Mouse (Mus musculus) small intestine, adult 2 months (tissue): ENCODE results near the gene Afap1.

Source experiments
- CTCF ChIP-seq: fragments of 200-500 bp; IDR thresholded peaks from 2 replicates; pipeline ENCODE4 v1.5.1; 2012; ENCODE audit warnings: low read depth, mild to moderate bottlenecking, control low read depth, inconsistent platforms, low read length, moderate library complexity, mixed read lengths; ENCODE audit not compliant: insufficient replicate concordance, insufficient read length; ENCODE audit errors: extremely low read depth
- POLR2A ChIP-seq: fragments of 200-500 bp; IDR thresholded peaks from 2 replicates; pipeline ENCODE4 v1.6.1; 2012; ENCODE audit warnings: low read depth, mild to moderate bottlenecking, control low read depth, inconsistent platforms, low read length, moderate library complexity

GRCm38 (mm10) chr5:35884689-35885088, 8.4 kb upstream of the Afap1 start:
- no peak for TF ChIP-seq CTCF
- no peak for TF ChIP-seq POLR2A
